Comparison of ENCODE assay signal across 11 mouse cellular contexts in genomic region chr6:54162321-54162720, GRCm38 (mm10).
DNase-seq lines count a peak whose midpoint lies in the region; ATAC-seq lines count a peak whose summit lies in the region.
"Had no signal": no experiment of that assay in that cellular context is flagged by ENCODE, and none has a peak within 500 bp of the region (broad histone marks: within the 10 kb centered on the region; RNA-seq: fewer than 3 reads in every experiment).

No protein-coding gene starts in this region.

- no peak overlapping the region for H3K4me3 ChIP-seq in heart, embryonic 13.5 days
- no peak overlapping the region for H3K4me3 ChIP-seq in heart, embryonic 11.5 days (ENCODE audit: low read depth, low read length)
- no peak overlapping the region for H3K4me3 ChIP-seq in kidney, embryonic 15.5 days (replicated peaks)
- H3K4me3 ChIP-seq: heart, adult 2 months; intestine, embryonic 15.5 days had no signal

- H3K27me3 ChIP-seq in heart, embryonic 13.5 days (replicated peaks), result no peaks in the 10 kb centered on the region
- H3K27me3 ChIP-seq in heart, embryonic 11.5 days (ENCODE audit: control insufficient read depth, insufficient read depth, low read length), result no peaks in the 10 kb centered on the region
- peaks cover 2% of the 10 kb centered on the region; the same call in 1 of the 2 replicates for H3K27me3 ChIP-seq in kidney, embryonic 15.5 days
- H3K27me3 ChIP-seq: intestine, embryonic 15.5 days had no signal

- no peaks in the 10 kb centered on the region for H3K9me3 ChIP-seq in heart, embryonic 13.5 days
- no peaks in the 10 kb centered on the region for H3K9me3 ChIP-seq in heart, embryonic 11.5 days (replicated peaks; ENCODE audit: control insufficient read depth, low read length)
- no peaks in the 10 kb centered on the region for H3K9me3 ChIP-seq in kidney, embryonic 15.5 days (replicated peaks)
- H3K9me3 ChIP-seq: intestine, embryonic 15.5 days had no signal

- intact Hi-C loops in left cerebral cortex, postnatal 10 days (cut with DNase I), result no loop called here

- 0 out of 2 replicates have a peak overlapping the region, but pooled peaks have one; percentile 20 for H3K27ac ChIP-seq in heart, embryonic 13.5 days (replicated peaks)
- H3K27ac ChIP-seq in heart, embryonic 11.5 days (ENCODE audit: low read depth, low read length), result no peak overlapping the region
- H3K27ac ChIP-seq in kidney, embryonic 15.5 days, result peak overlapping the region; percentile 30; the same call in 1 of the 2 replicates
- H3K27ac ChIP-seq: heart, adult 2 months; intestine, embryonic 15.5 days had no signal

- H3K4me1 ChIP-seq in heart, embryonic 13.5 days, result peaks cover 29% of the 10 kb centered on the region
- H3K4me1 ChIP-seq in heart, embryonic 11.5 days (ENCODE audit: control insufficient read depth, insufficient read depth, low read length), result no peaks in the 10 kb centered on the region
- H3K4me1 ChIP-seq in kidney, embryonic 15.5 days, result peaks cover 39% of the 10 kb centered on the region

- H3K36me3 ChIP-seq in heart, embryonic 13.5 days, result no peaks in the 10 kb centered on the region
- no peaks in the 10 kb centered on the region for H3K36me3 ChIP-seq in heart, embryonic 11.5 days (ENCODE audit: control insufficient read depth, insufficient read depth, low read length)
- H3K36me3 ChIP-seq in kidney, embryonic 15.5 days, result no peaks in the 10 kb centered on the region
- H3K36me3 ChIP-seq: intestine, embryonic 15.5 days had no signal

- peak; percentile 30 for DNase-seq in Muller cell, postnatal 12 days (ENCODE audit: inconsistent ontology term)
- peak; percentile 35 for DNase-seq in lung, postnatal 10 days
- no peak for DNase-seq in left cerebral cortex, postnatal 10 days (ENCODE audit: extremely low spot score in 1 of 2, low spot score in 2 of 2)
- DNase-seq in spleen, postnatal 14 days (ENCODE audit: low spot score in 2 of 2), result no peak

- 66% methylated on average over 5 of the region's 5 CpGs for WGBS in heart, embryonic 13.5 days
- 80% methylated on average over 5 of the region's 5 CpGs for WGBS in heart, embryonic 11.5 days (ENCODE audit: insufficient replicate concordance)
- 72% methylated on average over 5 of the region's 5 CpGs for WGBS in kidney, embryonic 15.5 days

- no peak for ATAC-seq in heart, embryonic 13.5 days (ENCODE audit: extremely low read depth, insufficient number of reproducible peaks, low FRiP score, low TSS enrichment)
- no peak for ATAC-seq in heart, embryonic 11.5 days (replicated peaks; ENCODE audit: insufficient number of reproducible peaks, low FRiP score, low TSS enrichment)
- no peak for ATAC-seq in kidney, embryonic 15.5 days (replicated peaks; ENCODE audit: low FRiP score)
- ATAC-seq in megakaryocyte, adult 5-6 weeks (ENCODE audit: poor library complexity, severe bottlenecking), result no peak
- ATAC-seq: midbrain, embryonic 16.5 days had no signal

- H3K4me2 ChIP-seq in heart, embryonic 13.5 days, result no peak overlapping the region
- no peak overlapping the region for H3K4me2 ChIP-seq in heart, embryonic 11.5 days
- no peak overlapping the region for H3K4me2 ChIP-seq in kidney, embryonic 15.5 days
- H3K4me2 ChIP-seq: intestine, embryonic 15.5 days had no signal

- no peak overlapping the region for H3K9ac ChIP-seq in heart, embryonic 13.5 days
- H3K9ac ChIP-seq in heart, embryonic 11.5 days (ENCODE audit: low read depth, low read length), result no peak overlapping the region
- no peak overlapping the region for H3K9ac ChIP-seq in kidney, embryonic 15.5 days
- H3K9ac ChIP-seq: intestine, embryonic 15.5 days had no signal

Comparison
In these comparisons a context has a peak if more than half of its experiments do, and no peak if none do; other contexts are left out.
1. DNase-seq: peak in Muller cell, postnatal 12 days (single experiment) and lung, postnatal 10 days (single experiment); none in left cerebral cortex, postnatal 10 days (0 of 2) and spleen, postnatal 14 days (0 of 2).